Mouse (Mus musculus) stomach, embryonic 16.5 days (tissue): Measurements from ENCODE around the gene Rae1. TPM values are rescaled to one million over a fixed set of nuclear protein-coding genes. Genes with fewer than 3 reads are reported as not detected.

Source experiments
- polyA plus RNA-seq: library from polyadenylated mRNA; unstranded; fragments of >200 nt; fragmentation: Nextera tagmentation; extraction: Ambion mirVana; gene quantifications from 2 replicates; pipeline ENCODE4 v1.2.1, GENCODE M21; 2015

Gene Rae1
- polyA plus RNA-seq, 1 experiment from 2014 or later: 102 TPM

Other genes with a start within 250 kb of the Rae1 start
- 15.5 and 15.7 TPM in 2 replicates for gene Bmp7, start 59.8 kb upstream of the Rae1 start, polyA plus RNA-seq
- gene Spo11, start 22.4 kb upstream of the Rae1 start, polyA plus RNA-seq: 0.44 and 0.86 TPM in 2 replicates
- 43.9 and 49.5 TPM in 2 replicates for gene Rbm38, start 20.4 kb downstream of the Rae1 start, polyA plus RNA-seq
- 0.17 and 0.43 TPM in 2 replicates for gene Ctcfl, start 119.4 kb downstream of the Rae1 start, polyA plus RNA-seq
- 2.0 and 2.3 TPM in 2 replicates for gene Pck1, start 152.9 kb downstream of the Rae1 start, polyA plus RNA-seq
- gene Zbp1, start 218.8 kb downstream of the Rae1 start, polyA plus RNA-seq: 0.70 and 1.0 TPM in 2 replicates